Mouse (Mus musculus): ENCODE measurements around the gene Cdc16. TPM values are rescaled to one million over a fixed set of nuclear protein-coding genes. Genes with fewer than 3 reads are reported as not detected.

Cdc16 gene
- polyA plus RNA-seq, 1 experiment from 2014 or later, result 41.2 TPM

DNA sequence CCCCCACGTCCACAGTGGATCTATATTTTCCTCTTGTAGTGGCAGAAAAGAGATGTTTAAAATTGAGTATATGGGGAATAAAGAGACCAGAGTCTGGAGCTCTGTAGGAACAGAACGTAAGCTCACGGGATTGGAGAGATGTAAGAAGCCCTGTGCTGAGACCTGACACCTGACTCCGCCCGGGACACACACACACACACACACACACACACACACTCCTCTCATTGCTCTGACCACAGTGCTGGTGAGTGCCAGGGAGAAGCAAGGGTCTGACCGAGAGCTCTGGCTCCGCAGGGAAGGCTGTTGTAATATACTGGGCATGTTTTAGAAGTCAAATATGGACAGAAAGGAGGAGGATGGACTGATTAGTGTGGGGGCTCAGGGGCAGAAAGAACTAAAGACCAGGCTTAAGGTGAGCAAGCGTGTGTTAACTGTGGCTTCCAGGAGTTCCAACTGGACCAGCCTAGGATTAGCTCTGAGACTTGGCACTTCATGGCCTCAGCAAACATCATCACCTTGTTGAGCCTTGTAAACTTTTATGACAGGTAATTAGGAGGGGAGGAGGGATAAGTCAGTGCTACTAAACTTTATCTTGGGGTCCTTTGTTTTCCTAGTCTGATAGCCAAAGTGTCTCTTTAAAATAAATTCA, 35.7 kb downstream of the Cdc16 start:
- no peaks in the 10 kb centered on the region for H3K27me3 ChIP-seq (ENCODE audit: control insufficient read depth, insufficient read depth, low read depth, low read length)
- WGBS (ENCODE audit: insufficient replicate concordance), result 80% methylated on average over 8 of the region's 8 CpGs
- H3K4me2 ChIP-seq (ENCODE audit: low read depth, low read length), result no peak overlapping the region
- H3K9ac ChIP-seq (ENCODE audit: low read depth, low read length), result no peak overlapping the region
- H3K36me3 ChIP-seq (ENCODE audit: control insufficient read depth, insufficient read depth), result peaks cover 11% of the 10 kb centered on the region
- H3K27ac ChIP-seq (ENCODE audit: low read length), result no peak overlapping the region
- H3K4me1 ChIP-seq (ENCODE audit: control insufficient read depth, low read depth, low read length), result no peaks in the 10 kb centered on the region
- no peaks in the 10 kb centered on the region for H3K9me3 ChIP-seq (replicated peaks; ENCODE audit: control insufficient read depth, low read length)
- ATAC-seq (ENCODE audit: low read depth), result no peak
- no peak overlapping the region for H3K4me3 ChIP-seq (ENCODE audit: low read depth, low read length)

DNA sequence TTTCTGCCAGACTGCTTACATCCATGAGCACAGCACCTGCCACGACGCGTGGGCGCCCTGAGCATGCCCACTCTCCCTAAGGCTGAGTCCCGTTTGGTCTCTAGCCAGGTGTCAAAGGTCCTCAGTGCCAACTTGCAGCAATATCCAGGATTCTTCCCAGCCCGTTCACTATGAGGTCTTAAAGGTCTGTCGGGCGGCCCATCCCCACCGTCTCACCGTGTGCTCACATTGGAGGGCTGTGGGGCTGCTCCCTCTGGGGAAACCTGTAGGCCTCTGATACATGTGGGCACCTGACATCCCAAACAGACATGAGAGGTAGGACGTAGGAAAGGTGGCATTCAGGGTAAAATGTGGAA, 36.2 kb downstream of the Cdc16 start:
- Histone ChIP-seq H3K27me3 (ENCODE audit: control insufficient read depth, insufficient read depth, low read depth, low read length) (no peaks in the 10 kb centered on the region), H3K9ac (ENCODE audit: low read depth, low read length) (no peak overlapping the region), H3K4me3 (ENCODE audit: low read depth, low read length) (no peak overlapping the region), H3K27ac (ENCODE audit: low read length) (no peak overlapping the region), H3K4me1 (ENCODE audit: control insufficient read depth, low read depth, low read length) (no peaks in the 10 kb centered on the region), H3K9me3 (replicated peaks; ENCODE audit: control insufficient read depth, low read length) (no peaks in the 10 kb centered on the region), H3K36me3 (ENCODE audit: control insufficient read depth, insufficient read depth) (peaks cover 11% of the 10 kb centered on the region), H3K4me2 (ENCODE audit: low read depth, low read length) (no peak overlapping the region)
- ATAC-seq (ENCODE audit: low read depth), result no peak
- WGBS (ENCODE audit: insufficient replicate concordance), result 81% methylated on average over 11 of the region's 11 CpGs

DNA sequence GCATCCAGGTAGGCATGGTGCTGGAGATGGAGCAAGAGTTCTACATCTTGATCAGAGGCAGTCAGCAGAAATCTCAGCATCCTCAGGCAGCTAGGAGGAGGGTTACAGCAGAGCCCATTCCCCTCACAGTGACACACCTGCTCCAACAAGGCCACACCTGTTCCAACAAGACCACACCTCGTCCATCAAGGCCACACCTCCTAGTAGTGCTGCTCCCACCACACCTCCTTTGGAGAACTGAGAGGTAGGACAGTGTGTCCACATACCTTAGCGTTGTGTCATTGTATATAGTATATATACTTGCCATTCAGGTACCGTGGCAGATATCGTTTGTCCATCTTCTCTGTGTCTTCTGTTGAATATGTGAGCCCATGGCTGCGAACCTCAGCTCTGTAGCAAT, 40.2 kb downstream of the Cdc16 start:
- 84% methylated on average over 5 of the region's 5 CpGs for WGBS (ENCODE audit: insufficient replicate concordance)
- Histone ChIP-seq H3K4me1 (ENCODE audit: control insufficient read depth, low read depth, low read length) (no peaks in the 10 kb centered on the region), H3K9ac (ENCODE audit: low read depth, low read length) (no peak overlapping the region), H3K4me3 (ENCODE audit: low read depth, low read length) (no peak overlapping the region), H3K27me3 (ENCODE audit: control insufficient read depth, insufficient read depth, low read depth, low read length) (no peaks in the 10 kb centered on the region), H3K4me2 (ENCODE audit: low read depth, low read length) (no peak overlapping the region), H3K9me3 (replicated peaks; ENCODE audit: control insufficient read depth, low read length) (no peaks in the 10 kb centered on the region), H3K36me3 (ENCODE audit: control insufficient read depth, insufficient read depth) (peaks cover 9% of the 10 kb centered on the region), H3K27ac (ENCODE audit: low read length) (no peak overlapping the region)
- ATAC-seq (ENCODE audit: low read depth), result no peak

DNA sequence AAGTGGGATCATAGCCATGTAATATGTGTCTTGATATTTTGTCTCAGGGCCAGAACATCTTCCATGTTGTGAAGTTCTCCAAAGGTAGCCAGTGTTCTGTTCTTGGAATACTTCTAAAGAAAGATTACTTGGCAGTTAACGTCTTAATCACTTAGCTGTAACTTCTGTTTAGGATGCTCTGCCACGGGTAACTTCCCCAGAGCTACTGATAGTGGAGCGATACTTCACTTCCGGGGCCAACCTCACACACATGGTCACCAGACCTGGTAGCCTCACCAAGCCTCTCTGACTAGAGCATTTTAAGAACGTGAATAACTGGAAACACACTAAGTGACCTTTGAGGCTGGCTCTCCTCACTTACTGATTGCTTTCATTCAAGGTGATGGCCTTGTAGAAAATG, 42.1 kb downstream of the Cdc16 start:
- H3K9me3 ChIP-seq (replicated peaks; ENCODE audit: control insufficient read depth, low read length), result no peaks in the 10 kb centered on the region
- no peaks in the 10 kb centered on the region for H3K27me3 ChIP-seq (ENCODE audit: control insufficient read depth, insufficient read depth, low read depth, low read length)
- no peaks in the 10 kb centered on the region for H3K4me1 ChIP-seq (ENCODE audit: control insufficient read depth, low read depth, low read length)
- H3K27ac ChIP-seq (ENCODE audit: low read length), result no peak overlapping the region
- no peak for ATAC-seq (ENCODE audit: low read depth)
- no peak overlapping the region for H3K4me2 ChIP-seq (ENCODE audit: low read depth, low read length)
- peaks cover 9% of the 10 kb centered on the region for H3K36me3 ChIP-seq (ENCODE audit: control insufficient read depth, insufficient read depth)
- WGBS (ENCODE audit: insufficient replicate concordance), result 64% methylated on average over 5 of the region's 5 CpGs
- no peak overlapping the region for H3K9ac ChIP-seq (ENCODE audit: low read depth, low read length)
- H3K4me3 ChIP-seq (ENCODE audit: low read depth, low read length), result no peak overlapping the region

DNA sequence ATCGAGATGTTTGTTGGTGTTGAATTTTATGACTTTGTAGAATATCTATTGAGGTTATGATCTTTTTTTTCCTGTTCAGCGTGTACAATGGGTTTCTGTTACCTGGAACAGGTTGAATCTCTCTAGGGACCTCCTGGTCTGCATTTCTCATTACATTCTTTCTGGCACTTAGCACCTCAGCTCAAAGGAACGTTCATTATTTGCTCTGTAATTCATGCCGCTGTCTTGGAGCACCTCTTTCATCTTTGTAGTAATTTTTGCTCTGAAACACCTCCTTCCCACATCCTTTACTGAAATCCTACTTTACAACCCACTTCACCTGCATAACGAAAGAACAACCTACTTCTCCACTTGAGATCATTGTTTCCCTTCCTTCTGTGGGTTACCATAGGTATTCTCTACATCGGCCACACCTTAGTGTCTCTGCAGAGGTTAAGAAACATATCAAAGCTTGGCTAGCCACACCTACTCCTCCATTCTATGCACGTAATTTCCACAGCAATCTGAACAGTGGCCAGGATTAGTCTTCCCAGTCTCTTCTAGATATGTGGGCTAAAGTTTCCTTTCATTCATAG, 71.2 kb downstream of the Cdc16 start:
- Histone ChIP-seq H3K27ac (ENCODE audit: low read length) (no peak overlapping the region), H3K36me3 (ENCODE audit: control insufficient read depth, insufficient read depth) (no peaks in the 10 kb centered on the region), H3K4me2 (ENCODE audit: low read depth, low read length) (no peak overlapping the region), H3K4me1 (ENCODE audit: control insufficient read depth, low read depth, low read length) (no peaks in the 10 kb centered on the region), H3K4me3 (ENCODE audit: low read depth, low read length) (no peak overlapping the region), H3K9me3 (replicated peaks; ENCODE audit: control insufficient read depth, low read length) (no peaks in the 10 kb centered on the region), H3K27me3 (ENCODE audit: control insufficient read depth, insufficient read depth, low read depth, low read length) (no peaks in the 10 kb centered on the region), H3K9ac (ENCODE audit: low read depth, low read length) (no peak overlapping the region)
- WGBS (ENCODE audit: insufficient replicate concordance), result 54% methylated on average over 7 of the region's 7 CpGs
- no peak for ATAC-seq (ENCODE audit: low read depth)

Other genes starting within 250 kb of the Cdc16 start
- not detected in 2 replicates for gene 1700029H14Rik, start 195.2 kb upstream of the Cdc16 start, polyA plus RNA-seq (2015; fragmentation: Nextera tagmentation; extraction: Ambion mirVana)
- gene Rasa3, start 80.1 kb upstream of the Cdc16 start, polyA plus RNA-seq (2015; fragmentation: Nextera tagmentation; extraction: Ambion mirVana), result 16.6 and 19.2 TPM in 2 replicates
- gene Cfap97d2, start 51.8 kb upstream of the Cdc16 start, polyA plus RNA-seq (2015; fragmentation: Nextera tagmentation; extraction: Ambion mirVana), result not detected in 2 replicates
- gene Upf3a, start 27.9 kb downstream of the Cdc16 start, polyA plus RNA-seq (2015; fragmentation: Nextera tagmentation; extraction: Ambion mirVana), result 10.0 and 11.5 TPM in 2 replicates
- gene AF366264, start 80.7 kb downstream of the Cdc16 start, polyA plus RNA-seq (2015; fragmentation: Nextera tagmentation; extraction: Ambion mirVana), result not detected in 2 replicates
- 9.1 and 9.5 TPM in 2 replicates for gene Champ1, start 112.0 kb downstream of the Cdc16 start, polyA plus RNA-seq (2015; fragmentation: Nextera tagmentation; extraction: Ambion mirVana)
- 3.9 and 5.6 TPM in 2 replicates for gene Coprs, start 132.6 kb downstream of the Cdc16 start, polyA plus RNA-seq (2015; fragmentation: Nextera tagmentation; extraction: Ambion mirVana)